Mouse (Mus musculus): ENCODE results near the gene Anapc7.

DNA sequence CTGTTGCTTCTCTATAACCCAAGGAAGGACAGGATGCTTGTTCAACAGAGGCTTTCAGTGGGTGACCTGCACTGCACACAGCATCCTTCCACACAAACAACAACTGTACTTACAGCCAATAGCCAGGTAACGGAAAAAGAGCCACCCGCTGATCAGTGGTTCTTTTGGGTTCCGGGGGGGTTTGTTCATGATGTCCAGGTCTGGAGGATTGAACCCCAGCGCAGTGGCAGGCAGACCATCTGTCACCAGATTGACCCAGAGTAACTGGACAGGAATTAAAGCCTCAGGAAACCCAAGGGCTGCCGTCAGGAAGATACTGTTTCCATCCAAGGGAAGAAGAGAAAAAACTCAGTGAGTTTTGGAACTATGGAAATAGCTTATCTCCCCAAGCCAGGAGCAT lies 37.8 kb downstream of the Anapc7 start:
- TF ChIP-seq CTCF (IDR thresholded peaks at IDR 0.05; ENCODE audit: low read depth) (no peak), EP300 (IDR thresholded peaks at IDR 0.05; ENCODE audit: low read depth) (no peak)
